Mouse (Mus musculus): Measurements from ENCODE around the gene Tnfrsf26.
A peak's percentile ranks its signal among the peaks of the same experiment; 100 is the strongest.
"Not testable (repeated sequence)": the region's sequence is repeated elsewhere in the genome, so short reads cannot be mapped to it uniquely, and the experiment has no call there.

Tnfrsf26 gene

DNA sequence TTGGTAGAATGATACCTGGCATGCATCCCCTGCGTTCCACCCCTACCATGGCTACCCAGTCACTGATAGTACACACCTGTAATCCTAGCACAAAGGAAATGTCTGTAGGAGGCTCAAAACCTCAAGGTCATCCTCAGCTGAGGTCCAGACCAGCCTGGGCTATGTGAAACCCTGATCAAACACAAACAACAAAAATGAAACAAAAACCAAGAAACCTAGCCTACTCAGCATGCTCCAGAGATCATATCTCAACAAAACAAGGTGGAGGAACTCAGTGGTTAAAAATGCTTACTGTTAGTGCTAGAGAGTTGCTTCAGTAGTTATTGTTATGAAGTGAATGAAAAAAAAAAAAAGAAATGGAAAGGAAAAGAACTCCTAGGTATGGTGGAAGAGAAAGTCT, at the start of gene Tnfrsf26:
Gene Tnfrsf26 (minus strand): TSS at position 183 of the 400 bp plus-strand sequence.
- no peak for DNase-seq (ENCODE audit: low spot score in 2 of 2)

GRCm38 (mm10) chr7:143666427-143667311, 38.1 kb upstream of the Tnfrsf26 start:
- no peak for DNase-seq (ENCODE audit: low spot score in 2 of 2)

DNA sequence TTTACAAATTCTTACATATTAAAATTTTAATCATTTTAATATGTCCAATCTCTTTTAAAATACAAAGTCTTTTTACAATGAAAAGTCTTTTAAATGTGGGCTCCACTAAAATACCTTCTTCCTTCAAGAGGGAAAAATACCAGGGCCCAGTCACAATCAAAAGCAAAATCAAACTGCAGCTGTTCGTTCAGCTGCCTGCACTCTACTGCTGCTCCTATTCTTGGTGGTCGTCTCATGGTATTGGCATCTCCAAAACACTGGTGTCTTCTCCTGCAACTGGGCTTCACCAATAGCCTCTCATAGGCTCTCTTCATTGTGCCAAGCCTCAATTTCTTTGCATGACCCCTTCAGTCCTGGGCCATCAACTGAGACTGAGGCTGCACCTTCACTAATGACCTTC, 34.9 kb upstream of the Tnfrsf26 start:
- DNase-seq (ENCODE audit: low spot score in 2 of 2), result no peak

GRCm38 (mm10) chr7:143660797-143661196, 32.3 kb upstream of the Tnfrsf26 start:
- DNase-seq (ENCODE audit: low spot score in 2 of 2), result no peak

- not testable (repeated sequence) for DNase-seq (ENCODE audit: low spot score in 2 of 2)
Observed at GRCm38 (mm10) chr7:143649769-143650346, 21.3 kb upstream of the Tnfrsf26 start.

DNA sequence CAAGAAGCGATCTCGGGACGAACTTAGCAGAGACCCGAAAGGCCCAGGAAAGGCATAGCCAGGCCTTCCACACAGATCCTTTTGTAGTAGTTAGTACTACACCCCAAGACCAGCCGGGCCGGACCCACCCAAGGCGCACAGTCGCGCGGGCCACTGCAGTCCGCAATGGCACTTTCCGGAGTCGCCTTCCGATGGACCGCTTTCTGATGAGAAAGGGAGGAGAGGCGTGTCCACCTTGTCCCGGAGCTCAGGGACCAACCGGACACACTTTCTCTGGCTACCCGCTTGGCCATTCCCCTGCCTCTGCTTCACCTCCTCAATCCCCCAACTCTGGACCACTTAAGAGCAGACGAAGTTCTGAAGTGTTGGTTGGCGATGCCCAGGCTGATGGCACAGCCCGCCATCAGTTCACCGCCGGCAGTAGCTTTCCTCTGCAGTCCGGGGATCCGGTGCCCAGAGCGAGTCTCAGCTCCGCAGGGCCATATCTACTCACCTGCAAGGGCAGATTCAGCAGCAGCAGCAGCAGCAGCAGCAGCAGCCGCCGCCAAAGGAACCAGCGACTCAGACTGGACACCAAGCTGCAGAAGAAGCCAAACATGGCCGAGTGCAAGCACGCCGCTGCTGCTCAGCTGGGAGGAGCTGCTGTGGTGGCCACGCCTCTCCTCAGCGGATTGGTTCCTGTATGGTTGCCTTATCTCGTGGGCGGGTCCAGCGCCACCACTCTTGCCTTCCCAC, 20.7 kb upstream of the Tnfrsf26 start, which contains the start of gene Tnfrsf22:
Gene Tnfrsf22 (minus strand): TSS at position 628 of the 735 bp plus-strand sequence.
- DNase-seq (ENCODE audit: low spot score in 2 of 2), result peak; percentile 56 to 68

DNA sequence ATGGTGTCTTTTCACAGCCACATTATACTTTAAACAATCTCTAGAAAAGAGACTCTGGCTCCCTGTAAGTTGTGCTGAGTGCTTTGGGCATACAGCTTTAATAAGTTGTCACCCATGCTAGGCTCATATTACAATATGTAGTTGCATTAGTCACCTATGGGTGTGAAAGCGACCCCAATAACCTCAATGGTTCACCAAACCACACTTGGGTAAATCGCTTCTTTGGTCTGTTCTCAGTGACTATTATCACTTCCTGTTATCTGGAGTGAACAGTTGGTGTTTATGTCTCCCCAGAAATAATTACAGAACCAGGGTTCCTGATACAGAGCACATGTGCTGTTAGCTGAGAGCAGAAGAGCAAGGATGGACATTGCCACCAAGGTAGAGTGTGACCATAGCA, 15.4 kb upstream of the Tnfrsf26 start:
- DNase-seq (ENCODE audit: low spot score in 2 of 2), result not testable (repeated sequence)

DNA sequence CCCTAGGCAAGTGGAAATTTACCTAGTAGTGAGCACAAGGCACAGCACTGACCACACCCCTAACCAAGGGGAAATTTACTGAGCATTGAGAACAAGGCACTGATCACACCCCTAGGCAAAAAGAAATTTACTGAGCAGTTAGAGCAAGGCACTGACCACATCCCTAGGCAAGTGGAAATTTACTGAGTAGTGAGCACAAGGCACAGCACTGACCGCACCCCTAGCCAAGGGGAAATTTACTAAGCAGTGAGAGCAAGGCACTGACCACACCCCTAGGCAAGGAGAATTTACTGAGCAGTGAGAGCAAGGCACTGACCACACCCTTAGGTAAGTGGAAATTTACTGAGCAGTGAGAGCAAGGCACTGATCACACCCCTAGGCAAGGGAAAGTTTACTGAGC, 8.2 kb upstream of the Tnfrsf26 start:
- DNase-seq (ENCODE audit: low spot score in 2 of 2), result no peak

DNA sequence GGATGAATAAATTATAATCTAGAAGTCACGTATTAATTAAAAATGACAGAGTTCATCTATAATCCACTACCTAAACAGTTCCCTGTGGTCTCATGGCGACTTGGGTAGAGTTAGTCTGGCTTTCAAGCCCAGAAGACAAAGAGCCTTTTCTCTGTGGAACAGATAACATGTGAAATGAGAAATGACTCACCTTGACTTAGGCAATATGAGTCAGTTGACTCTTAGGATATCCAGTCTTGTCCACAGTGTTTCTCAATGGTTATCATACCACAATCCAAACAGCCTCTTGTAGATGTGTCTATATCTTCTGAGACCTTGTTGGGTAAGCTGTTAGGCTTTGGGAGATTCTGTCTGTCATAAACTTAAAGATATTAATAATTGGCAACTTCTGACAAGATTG, 3.0 kb upstream of the Tnfrsf26 start:
- no peak for DNase-seq (ENCODE audit: low spot score in 2 of 2)

DNA sequence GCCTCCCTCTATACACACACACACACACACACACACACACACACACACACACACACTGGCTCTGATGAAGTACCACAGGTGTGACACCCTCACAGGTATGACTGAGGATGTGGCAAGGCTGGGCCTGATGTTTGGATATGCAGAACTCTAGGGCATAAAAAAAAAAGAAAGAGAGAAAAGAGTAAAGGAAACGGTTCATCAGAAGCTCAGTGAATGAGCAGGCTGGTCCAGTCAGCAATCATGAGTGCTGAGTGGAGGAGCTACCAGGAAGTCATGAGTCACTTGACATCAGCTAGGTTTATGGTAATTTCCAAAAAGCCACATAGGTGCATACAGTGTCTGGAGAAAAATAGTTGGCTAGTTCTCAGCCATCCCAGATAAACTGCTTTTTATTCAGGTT, 979 bp upstream of the Tnfrsf26 start:
- DNase-seq (ENCODE audit: low spot score in 2 of 2), result no peak

DNA sequence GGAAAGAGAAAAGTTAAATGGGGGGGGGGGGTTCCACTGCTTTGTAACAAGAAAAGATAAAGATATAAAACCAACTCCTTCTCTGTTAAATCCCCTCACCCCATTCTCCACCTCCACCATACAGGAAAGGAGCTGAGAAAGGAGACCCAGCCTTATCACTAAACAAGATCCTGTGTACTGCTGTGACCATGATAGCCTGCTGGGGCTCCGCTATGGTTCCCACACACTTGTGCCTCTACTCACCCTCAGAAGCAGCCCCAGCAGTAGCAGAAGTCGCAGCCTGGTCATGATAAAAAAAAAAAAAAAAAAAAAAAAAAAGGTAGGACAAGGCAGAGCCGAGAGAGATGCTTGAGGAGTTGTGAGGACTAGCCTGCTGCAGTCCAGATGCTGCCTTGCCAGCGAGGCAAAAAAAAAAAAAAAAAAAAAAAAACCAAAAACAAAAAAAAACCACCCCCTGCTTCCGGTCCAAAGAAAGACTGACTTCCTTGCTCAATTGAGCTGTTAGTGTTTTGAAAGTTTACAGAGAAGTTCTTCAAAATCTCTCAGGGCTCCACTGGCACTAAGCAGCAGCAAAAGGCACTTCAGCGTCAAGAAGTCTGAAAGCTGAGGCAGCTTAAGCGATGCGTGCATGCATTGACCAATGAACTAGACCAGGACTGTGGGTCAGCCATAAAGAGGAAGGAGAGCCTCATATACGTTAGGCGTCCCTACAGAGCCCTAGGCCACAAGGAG, 801 bp downstream of the Tnfrsf26 start:
- DNase-seq (ENCODE audit: low spot score in 2 of 2), result no peak

DNA sequence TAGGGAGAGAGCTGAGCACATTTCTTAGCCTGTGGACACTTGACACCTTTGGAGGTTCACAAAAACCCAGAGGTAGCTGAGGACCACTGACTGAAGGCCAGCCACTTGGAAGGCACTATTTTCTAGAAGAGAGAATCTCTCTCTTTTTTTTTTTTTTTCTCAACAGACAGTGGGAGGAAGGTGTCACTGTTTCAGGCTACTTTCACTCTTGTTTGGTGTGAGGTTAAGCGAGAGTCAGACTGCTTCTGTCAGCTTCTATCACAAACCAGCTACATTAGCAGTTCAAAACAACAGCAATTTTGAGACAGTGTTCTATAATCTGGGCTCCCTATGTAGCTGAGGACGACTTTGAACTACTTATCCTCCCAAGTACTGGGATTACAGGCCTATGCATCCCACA, 2.3 kb downstream of the Tnfrsf26 start:
- no peak for DNase-seq (ENCODE audit: low spot score in 2 of 2)

DNA sequence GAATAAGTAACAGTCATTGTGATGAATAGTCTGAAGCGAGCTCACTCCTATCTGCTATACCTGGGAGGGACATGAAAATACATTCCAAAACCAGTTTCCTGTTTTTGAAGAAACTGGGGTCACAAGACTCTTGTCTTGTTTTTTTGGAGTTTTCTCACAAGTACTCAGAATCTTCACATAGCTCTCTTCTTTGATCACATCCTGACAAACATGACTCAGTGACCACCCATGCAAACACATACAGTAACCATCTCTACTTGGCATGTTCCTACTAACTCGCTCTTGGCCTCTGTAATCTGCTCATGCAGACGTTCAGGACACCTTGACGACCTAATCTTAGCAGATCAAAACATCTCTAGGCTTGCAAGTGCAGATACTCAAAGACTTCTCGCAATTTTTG, 3.4 kb downstream of the Tnfrsf26 start:
- DNase-seq (ENCODE audit: low spot score in 2 of 2), result no peak

DNA sequence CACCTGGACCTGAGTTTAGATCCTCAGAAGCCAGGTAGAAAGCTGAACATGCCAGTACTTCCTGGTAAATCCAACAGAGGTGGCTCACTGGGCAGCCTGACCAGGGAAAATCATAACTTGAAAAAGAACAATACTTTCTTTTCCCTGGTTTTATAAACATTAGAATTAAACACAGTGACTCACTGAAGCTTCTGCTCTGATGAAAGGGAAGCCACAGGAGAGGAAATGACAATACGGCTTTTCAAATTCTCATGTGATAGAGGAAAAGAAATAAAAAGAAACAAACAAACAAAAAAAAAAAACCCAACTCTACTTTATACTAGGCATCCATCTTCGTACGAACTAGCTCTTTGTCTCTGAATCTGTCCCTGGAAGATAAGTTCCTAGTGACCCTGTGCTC, 4.0 kb downstream of the Tnfrsf26 start:
- DNase-seq (ENCODE audit: low spot score in 2 of 2), result no peak

DNA sequence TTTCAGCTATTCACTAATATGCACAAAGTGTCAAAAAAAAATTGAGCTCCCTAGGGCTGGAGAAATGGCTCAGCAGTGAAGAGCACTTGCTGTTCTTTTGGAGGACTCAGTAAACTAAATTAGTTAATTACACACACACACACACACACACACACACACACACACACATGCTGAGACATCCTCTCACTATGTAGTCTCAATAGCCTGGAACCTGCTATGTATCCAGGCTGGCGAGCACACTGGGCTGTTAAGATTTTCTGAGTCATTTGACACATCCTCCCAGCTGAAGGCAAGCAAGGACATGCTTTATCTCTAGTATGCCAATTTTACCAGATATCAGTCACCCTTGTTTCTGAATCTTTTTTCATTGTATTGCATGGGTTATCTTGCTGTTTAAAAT, 7.6 kb downstream of the Tnfrsf26 start:
- no peak for DNase-seq (ENCODE audit: low spot score in 2 of 2)

DNA sequence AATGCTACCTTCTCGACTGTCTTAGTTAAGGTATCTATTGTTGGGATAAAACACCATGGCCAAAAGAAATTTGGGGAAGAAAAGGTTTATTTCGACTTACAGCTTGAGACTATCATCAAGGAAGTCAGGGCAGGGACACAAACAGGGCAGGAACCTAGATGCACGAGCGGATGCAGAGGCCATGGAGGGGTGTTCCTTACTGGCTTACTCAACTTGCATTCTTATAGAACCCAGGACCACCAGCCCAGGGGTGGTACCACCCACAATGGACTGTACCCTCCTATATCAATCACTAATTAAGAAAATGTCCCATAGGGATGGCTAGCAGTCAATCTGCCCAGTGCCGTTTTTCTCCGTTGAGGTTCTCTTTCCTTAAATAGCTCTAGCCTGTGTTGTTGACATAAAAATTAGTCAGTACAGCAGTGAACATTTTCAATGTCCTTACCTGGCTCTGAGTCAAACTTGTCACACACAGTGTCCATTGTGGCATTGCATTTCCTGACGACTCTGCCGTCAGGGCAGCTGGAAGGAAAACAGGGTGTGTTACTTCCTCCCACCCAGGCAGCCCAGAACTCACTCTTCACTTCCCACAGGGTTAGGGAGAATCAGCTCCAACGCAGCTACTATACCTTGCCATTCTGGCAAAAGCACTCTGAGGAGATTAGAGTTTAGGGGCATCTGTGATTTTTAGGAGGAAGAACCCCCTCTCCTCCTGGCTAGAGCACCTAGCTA, 14.0 kb downstream of the Tnfrsf26 start:
- DNase-seq (ENCODE audit: low spot score in 2 of 2), result no peak

DNA sequence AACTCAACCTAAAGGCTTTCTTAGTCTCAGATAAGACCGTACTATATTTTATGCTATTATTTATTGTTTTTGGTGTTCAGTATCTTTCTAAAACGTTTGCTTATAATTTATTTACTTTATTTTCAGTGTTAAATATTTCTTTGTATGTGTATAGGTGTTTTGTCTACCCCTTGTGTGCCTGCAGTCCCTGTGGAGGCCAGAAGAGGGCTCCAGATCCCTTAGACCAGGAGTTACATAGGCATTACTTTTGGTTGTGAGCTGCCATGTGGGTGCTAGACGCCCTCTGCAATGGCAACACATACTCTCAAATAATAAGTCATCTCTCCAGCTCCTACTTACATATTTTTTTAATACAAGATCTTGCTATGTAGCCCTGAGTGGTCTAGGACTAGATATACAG, 16.3 kb downstream of the Tnfrsf26 start:
- DNase-seq (ENCODE audit: low spot score in 2 of 2), result no peak

DNA sequence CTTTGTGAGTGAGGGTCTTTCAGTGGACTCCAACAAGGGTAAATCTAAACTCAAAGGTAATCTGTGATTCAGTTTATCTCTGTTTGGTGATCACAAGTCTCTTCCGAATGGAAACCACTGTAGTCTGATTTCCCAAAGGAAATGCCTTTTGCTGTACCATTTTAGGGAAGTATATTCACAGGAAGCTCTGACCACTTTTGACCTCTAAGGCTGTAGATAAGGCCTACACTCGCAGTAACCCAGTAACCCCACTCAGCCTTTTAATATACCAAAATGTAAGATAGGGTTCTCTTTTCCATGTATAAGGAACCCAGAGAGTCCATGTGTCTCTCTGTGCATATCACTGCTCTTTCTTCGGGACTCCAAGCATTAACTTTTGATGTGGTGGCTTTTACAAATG, 23.2 kb downstream of the Tnfrsf26 start:
- no peak for DNase-seq (ENCODE audit: low spot score in 2 of 2)

- DNase-seq (ENCODE audit: low spot score in 2 of 2), result no peak
Observed at GRCm38 (mm10) chr7:143604889-143605288, 23.6 kb downstream of the Tnfrsf26 start.

- DNase-seq (ENCODE audit: low spot score in 2 of 2), result no peak
Observed at GRCm38 (mm10) chr7:143601705-143602104, 26.8 kb downstream of the Tnfrsf26 start.

GRCm38 (mm10) chr7:143600231-143600740, 28.2 kb downstream of the Tnfrsf26 start:
- DNase-seq (ENCODE audit: low spot score in 2 of 2), result no peak
